Mouse (Mus musculus): Measurements from ENCODE around the gene Myo1h.

DNA sequence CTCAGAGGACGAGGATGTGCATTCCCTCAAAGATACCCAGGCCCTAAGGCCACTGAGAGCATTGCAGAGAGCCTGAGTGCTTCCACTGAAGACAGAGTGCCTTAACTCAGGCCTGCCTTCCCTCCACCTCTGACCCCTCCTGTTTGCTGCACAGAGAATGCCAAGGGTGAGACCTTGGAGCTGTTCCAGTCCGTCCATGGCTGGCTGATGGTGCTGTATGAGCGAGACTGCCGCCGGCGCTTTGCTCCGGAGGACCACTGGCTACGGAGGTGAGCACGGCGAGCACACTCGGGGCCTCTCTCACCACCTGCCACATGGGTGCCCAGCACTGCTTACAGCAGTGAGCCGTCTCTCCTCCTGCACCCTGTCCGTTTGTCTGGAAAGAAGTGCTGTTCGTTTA lies 117.6 kb downstream of the Myo1h start:
- TF ChIP-seq CTCF (IDR thresholded peaks at IDR 0.05; ENCODE audit: extremely low read depth, insufficient read length, insufficient replicate concordance, low read depth, low read length) (no peak), POLR2A (IDR thresholded peaks at IDR 0.05; ENCODE audit: low read depth, low read length) (no peak)
